Mouse (Mus musculus) stomach, postnatal 0 days (tissue): ENCODE results near the gene Xxylt1. TPM values are rescaled to one million over a fixed set of nuclear protein-coding genes. Genes with fewer than 3 reads are reported as not detected.

Source experiments
- ATAC-seq: fragments of 200-750 bp; cut with Nextera tagmentation; 2 replicates; pipeline ENCODE4 v1.8.0; 2017; ENCODE audit not compliant: low FRiP score, low TSS enrichment
- DNase-seq: peaks from one replicate; pipeline ENCODE4 v3.0.0-alpha.2; 2016; ENCODE audit warnings: low spot score
- H3K27ac ChIP-seq: fragments of 300-500 bp; sonication (generic); replicated peaks from 2 replicates; pipeline ENCODE4 v1.5.1; 2014; ENCODE audit warnings: mild to moderate bottlenecking, control low read depth
- H3K27me3 ChIP-seq: fragments of 300-500 bp; sonication (generic); 2 replicates; pipeline ENCODE4 v1.6.1; 2014; ENCODE audit warnings: low read length; ENCODE audit not compliant: control insufficient read depth, insufficient read depth
- H3K36me3 ChIP-seq: fragments of 300-500 bp; sonication (generic); 2 replicates; pipeline ENCODE4 v1.6.1; 2014; ENCODE audit warnings: low read length, mixed read lengths; ENCODE audit not compliant: control insufficient read depth, insufficient read depth
- H3K4me1 ChIP-seq: fragments of 300-500 bp; sonication (generic); replicated peaks from 2 replicates; pipeline ENCODE4 v1.6.1; 2014; ENCODE audit warnings: antibody characterized with exemption; ENCODE audit not compliant: control insufficient read depth, insufficient read depth
- H3K4me2 ChIP-seq: fragments of 300-500 bp; sonication (generic); replicated peaks from 2 replicates; pipeline ENCODE4 v1.6.1; 2014; ENCODE audit warnings: low read depth, mild to moderate bottlenecking, control low read depth, moderate library complexity
- H3K4me3 ChIP-seq: fragments of 300-500 bp; sonication (generic); 2 replicates; pipeline ENCODE4 v1.5.1; 2014; ENCODE audit warnings: low read depth, low read length, control low read depth
- H3K9ac ChIP-seq: fragments of 300-500 bp; sonication (generic); 2 replicates; pipeline ENCODE4 v1.6.1; 2014; ENCODE audit warnings: mild to moderate bottlenecking, low read length, control low read depth, mixed read lengths
- H3K9me3 ChIP-seq: fragments of 300-500 bp; sonication (generic); 2 replicates; pipeline ENCODE4 v1.6.1; 2016; ENCODE audit warnings: low read length; ENCODE audit not compliant: control insufficient read depth
- CTCF ChIP-seq: IDR thresholded peaks from 2 replicates; pipeline ENCODE4 v1.5.1; 2016; ENCODE audit warnings: antibody characterized with exemption, low read depth, mild to moderate bottlenecking, moderate library complexity
- EP300 ChIP-seq: optimal IDR thresholded peaks from 2 replicates; pipeline ENCODE3; 2016; ENCODE audit warnings: antibody characterized with exemption
- WGBS: fragments of 180-500 bp; shearing (Covaris S2); extraction: QIAGEN DNeasy Blood & Tissue Kit; methylation state at CpG from one replicate; pipeline ENCODE4 v1.1.7; 2014; 5-methylcytosine and 5-hydroxymethylcytosine counted together
- polyA plus RNA-seq: library from polyadenylated mRNA; unstranded; fragments of >200 nt; fragmentation: Nextera tagmentation; extraction: Ambion mirVana; gene quantifications from 2 replicates; pipeline ENCODE4 v1.2.1, GENCODE M21; 2015

Xxylt1 gene
- polyA plus RNA-seq, 1 experiment from 2014 or later = 7.2 TPM

DNA sequence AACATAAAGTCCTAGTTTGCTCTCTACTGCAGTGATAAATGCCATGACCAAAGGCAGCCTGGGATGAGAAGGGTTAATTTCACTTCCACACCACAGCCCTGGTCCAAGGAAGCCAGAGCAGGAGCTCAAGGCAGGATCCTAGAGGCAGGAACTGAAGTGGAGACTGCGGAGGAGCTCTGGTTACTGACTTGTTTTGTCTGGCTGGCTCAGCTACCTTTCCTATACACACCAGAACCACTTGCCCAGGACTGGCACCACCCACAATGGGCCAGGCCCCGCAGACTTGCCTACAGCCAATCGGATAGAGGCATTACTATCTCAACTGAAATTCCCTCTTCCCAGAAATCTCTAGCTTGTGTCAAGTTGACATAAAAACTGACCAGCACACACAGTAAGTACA, 21.0 kb downstream of the Xxylt1 start:
- 95% methylated on average over 3 of the region's 3 CpGs for WGBS
- TF ChIP-seq EP300 (no peak), CTCF (no peak)

DNA sequence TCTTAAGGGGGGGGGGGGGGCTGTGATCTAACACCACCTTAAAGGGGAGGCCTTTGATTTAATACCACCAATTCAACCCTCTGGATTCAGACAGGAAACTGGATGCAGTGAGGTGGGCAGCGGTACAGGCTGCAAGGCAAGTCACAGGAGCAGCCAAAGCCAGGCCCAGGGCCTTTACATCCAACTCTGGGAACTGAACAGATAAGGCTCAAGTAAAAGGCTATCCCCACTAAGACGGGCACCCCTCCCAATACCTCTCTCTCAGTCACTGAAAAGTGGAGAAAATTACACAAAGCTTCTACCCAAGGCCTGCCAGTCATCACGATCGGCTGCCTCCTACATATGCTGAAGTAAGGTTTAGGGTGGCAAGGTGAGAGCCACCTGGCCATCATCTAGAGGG, 21.5 kb downstream of the Xxylt1 start:
- H3K4me3 ChIP-seq = no peak overlapping the region
- no peak overlapping the region for H3K4me2 ChIP-seq
- H3K9me3 ChIP-seq = no peaks in the 10 kb centered on the region
- H3K4me1 ChIP-seq = no peaks in the 10 kb centered on the region
- ATAC-seq = no peak
- H3K27ac ChIP-seq = no peak overlapping the region
- H3K36me3 ChIP-seq = no peaks in the 10 kb centered on the region
- TF ChIP-seq CTCF (no peak), EP300 (no peak)
- no peak overlapping the region for H3K9ac ChIP-seq
- no peaks in the 10 kb centered on the region for H3K27me3 ChIP-seq
- DNase-seq = no peak
- 82% methylated on average over 4 of the region's 4 CpGs for WGBS

More for the DNA sequence above, 21.0 kb downstream of the Xxylt1 start:
- no peaks in the 10 kb centered on the region for H3K4me1 ChIP-seq
- H3K4me2 ChIP-seq = no peak overlapping the region
- no peak for ATAC-seq
- no peak overlapping the region for H3K4me3 ChIP-seq
- H3K36me3 ChIP-seq = no peaks in the 10 kb centered on the region
- H3K9me3 ChIP-seq = no peaks in the 10 kb centered on the region
- DNase-seq = no peak
- H3K27me3 ChIP-seq = no peaks in the 10 kb centered on the region
- H3K9ac ChIP-seq = no peak overlapping the region
- H3K27ac ChIP-seq = no peak overlapping the region

DNA sequence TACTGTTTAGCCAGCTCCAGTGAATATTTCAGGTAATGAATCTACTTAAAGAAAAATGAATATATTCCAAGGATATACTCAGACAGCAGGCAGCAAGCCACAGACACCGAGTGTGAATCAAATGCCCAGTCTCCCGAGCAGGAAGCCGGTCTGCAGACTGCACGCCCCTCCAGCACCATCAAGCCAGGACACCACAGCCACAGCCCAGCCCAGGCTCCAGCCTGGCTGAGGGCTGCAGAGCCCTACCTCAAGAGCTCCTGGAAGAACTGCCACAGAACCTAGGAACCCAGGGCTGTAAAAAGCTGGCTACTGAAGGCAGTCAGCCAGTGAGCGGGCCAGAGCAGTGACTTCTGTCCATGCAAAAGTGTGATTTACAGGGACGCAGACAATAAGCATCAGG, 28.4 kb downstream of the Xxylt1 start:
- Histone ChIP-seq H3K27me3 (no peaks in the 10 kb centered on the region), H3K4me2 (no peak overlapping the region), H3K9ac (no peak overlapping the region), H3K27ac (no peak overlapping the region), H3K36me3 (no peaks in the 10 kb centered on the region), H3K4me3 (no peak overlapping the region), H3K4me1 (no peaks in the 10 kb centered on the region), H3K9me3 (no peaks in the 10 kb centered on the region)
- DNase-seq (no peak), ATAC-seq (no peak)
- no peak for TF ChIP-seq EP300
- WGBS = 63% methylated on average over 6 of the region's 6 CpGs

DNA sequence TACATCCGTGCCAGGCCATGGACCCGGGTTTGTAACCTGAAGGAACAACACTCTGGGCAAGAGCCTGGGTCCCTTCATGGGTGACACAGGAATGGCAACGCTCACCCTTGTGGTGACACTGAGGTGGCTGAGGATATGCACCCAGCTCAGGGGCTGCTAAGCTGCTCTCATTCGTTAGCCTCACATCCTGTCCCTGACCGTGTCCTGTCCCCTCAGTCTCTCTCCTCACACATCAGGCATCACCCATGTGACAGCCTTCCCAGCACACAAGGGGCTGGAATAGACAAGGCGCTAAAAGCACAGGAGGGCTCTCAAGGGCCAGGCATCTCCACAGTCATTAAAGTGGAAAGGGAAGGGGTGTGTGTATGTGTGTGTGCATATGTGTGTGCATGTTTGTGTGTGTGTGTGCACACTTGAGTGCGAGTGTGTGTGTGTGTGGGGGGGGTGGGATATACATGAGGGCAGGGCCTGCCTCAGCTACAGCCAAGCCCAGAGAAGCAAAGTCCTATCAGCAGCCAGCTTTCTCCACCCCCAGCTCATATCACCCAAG, 29.0 kb downstream of the Xxylt1 start:
- H3K9me3 ChIP-seq = no peaks in the 10 kb centered on the region
- ATAC-seq = no peak
- H3K36me3 ChIP-seq = no peaks in the 10 kb centered on the region
- H3K27me3 ChIP-seq = no peaks in the 10 kb centered on the region
- TF ChIP-seq EP300 (no peak), CTCF (no peak)
- DNase-seq = no peak
- H3K4me3 ChIP-seq = no peak overlapping the region
- H3K9ac ChIP-seq = no peak overlapping the region
- no peaks in the 10 kb centered on the region for H3K4me1 ChIP-seq
- no peak overlapping the region for H3K27ac ChIP-seq
- WGBS = 72% methylated on average over 7 of the region's 7 CpGs
- no peak overlapping the region for H3K4me2 ChIP-seq

DNA sequence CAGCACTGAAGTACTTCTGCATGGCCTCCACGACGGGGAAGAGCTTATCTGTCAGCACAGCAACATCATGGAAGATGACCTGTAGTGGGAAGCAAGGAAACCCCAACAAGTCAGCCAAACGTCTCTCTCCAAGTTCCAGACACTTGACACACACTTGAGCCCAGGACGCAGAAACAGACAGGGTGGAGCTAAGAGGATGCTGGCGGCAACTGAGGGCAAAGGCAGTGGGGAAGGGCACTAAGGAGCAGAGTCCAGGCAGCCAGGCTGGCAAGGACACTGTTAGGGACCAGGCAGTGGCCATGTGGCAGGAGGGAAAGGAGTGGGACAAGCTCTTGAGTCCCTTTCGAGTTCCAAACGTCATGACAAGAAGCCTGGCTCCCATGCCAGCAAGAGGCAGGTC, 30.5 kb downstream of the Xxylt1 start:
- WGBS = 78% methylated on average over 7 of the region's 7 CpGs
- no peak for DNase-seq
- H3K4me3 ChIP-seq = no peak overlapping the region
- H3K9ac ChIP-seq = no peak overlapping the region
- ATAC-seq = no peak
- no peaks in the 10 kb centered on the region for H3K36me3 ChIP-seq
- no peaks in the 10 kb centered on the region for H3K27me3 ChIP-seq
- no peak overlapping the region for H3K27ac ChIP-seq
- H3K9me3 ChIP-seq = no peaks in the 10 kb centered on the region
- no peaks in the 10 kb centered on the region for H3K4me1 ChIP-seq
- no peak overlapping the region for H3K4me2 ChIP-seq
- TF ChIP-seq EP300 = no peak
- no peak for TF ChIP-seq CTCF

DNA sequence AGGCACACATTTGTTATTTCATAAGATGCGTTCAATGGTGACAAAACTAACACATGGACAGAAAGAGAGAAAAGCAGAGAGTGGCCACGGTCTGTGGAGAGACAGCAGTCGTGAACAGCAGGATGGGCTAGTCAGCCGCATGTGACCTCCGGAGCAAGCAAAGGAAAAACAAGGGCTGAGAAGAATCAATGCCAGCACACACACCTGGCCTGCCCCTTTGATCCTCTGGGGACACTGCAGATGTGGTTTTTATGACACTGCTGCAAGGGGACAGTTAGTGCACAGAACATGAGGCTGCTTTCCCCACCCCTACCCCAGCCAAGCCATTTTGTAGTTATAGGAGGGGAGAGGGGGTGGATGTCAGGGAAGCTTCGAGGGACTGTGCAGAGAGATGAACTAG, 33.0 kb downstream of the Xxylt1 start:
- DNase-seq (no peak), ATAC-seq (no peak)
- no peaks in the 10 kb centered on the region for H3K4me1 ChIP-seq
- no peak overlapping the region for H3K4me2 ChIP-seq
- H3K27ac ChIP-seq = no peak overlapping the region
- 87% methylated on average over 6 of the region's 6 CpGs for WGBS
- no peaks in the 10 kb centered on the region for H3K36me3 ChIP-seq
- H3K9me3 ChIP-seq = no peaks in the 10 kb centered on the region
- H3K9ac ChIP-seq = no peak overlapping the region
- H3K4me3 ChIP-seq = no peak overlapping the region
- H3K27me3 ChIP-seq = no peaks in the 10 kb centered on the region
- TF ChIP-seq CTCF (no peak), EP300 (no peak)
